Mouse (Mus musculus): ENCODE results near the gene Hist1h2ai.
A peak's percentile ranks its signal among the peaks of the same experiment; 100 is the strongest.
"Not testable (repeated sequence)": the region's sequence is repeated elsewhere in the genome, so short reads cannot be mapped to it uniquely, and the experiment has no call there.

The Hist1h2ai gene

DNA sequence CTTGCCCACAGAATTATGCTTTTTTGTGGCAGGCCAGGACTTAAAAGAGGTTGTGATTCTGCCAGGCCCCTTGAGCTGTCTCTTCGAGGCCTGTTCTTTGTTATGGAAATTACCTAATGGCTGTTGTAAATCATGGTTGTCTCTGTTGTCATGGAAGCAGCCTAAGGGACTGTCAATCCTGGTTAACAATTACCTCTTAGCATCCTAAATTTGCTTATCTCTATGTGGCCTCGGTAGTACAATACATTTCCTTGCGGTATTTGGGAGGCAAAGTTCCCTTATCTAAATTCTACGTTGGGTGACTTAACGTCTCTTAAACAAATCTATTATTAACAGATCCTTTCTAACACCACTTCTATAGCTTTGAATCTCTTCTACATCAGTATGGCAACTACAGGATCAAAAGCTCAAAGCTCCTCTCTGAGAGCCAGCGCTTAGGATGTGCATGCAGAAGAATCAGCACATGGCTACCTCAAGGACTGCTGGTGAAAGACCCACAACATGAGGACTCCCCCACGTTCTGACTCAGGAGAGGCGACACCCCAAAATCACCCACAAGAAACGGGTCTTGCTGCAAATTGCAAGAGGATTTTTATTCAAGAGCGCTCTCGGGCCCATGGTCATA is 11.8 kb downstream of the Hist1h2ai start:
- no peak for DNase-seq (ENCODE audit: low spot score)

DNA sequence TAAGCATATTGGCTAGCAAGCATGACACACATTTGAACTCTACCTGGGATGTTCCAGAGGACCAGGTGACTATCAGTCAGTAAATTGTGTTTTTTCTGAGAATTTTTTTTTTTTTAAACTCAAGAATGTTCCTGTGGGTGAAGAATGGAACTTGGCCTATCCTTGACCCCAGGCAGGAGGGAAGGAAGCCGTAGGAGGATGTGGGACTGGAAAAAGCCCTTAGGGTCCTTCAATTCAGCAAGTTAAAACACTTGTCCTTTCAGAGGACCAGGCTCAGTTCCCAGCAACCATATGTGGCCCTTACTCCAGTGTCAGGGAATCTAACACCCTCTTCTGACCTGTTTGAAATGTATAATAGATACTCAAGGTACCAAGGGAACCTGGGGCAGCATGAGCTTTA is 13.3 kb downstream of the Hist1h2ai start:
- DNase-seq (ENCODE audit: low spot score), result no peak

DNA sequence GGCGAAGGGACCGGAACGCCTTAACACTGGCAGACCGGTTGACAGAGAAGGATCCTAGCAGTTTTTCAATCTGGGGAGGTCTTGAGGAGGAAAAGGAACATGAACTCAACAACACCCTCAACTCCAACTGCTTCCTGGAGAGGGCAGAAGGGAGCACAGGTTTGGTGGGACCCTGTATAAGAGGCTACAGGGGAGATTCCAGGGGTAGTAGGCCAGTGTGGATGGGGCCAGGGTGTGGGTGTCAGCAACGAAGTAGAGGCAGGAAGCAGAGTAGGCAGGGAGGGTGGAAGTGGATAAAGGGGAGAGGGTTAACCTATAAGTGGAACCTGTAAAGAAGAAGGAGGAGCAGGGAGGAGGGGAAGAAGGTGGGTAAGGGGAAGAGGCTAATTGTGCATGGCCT is 17.2 kb downstream of the Hist1h2ai start:
- no peak for DNase-seq (ENCODE audit: low spot score)

DNA sequence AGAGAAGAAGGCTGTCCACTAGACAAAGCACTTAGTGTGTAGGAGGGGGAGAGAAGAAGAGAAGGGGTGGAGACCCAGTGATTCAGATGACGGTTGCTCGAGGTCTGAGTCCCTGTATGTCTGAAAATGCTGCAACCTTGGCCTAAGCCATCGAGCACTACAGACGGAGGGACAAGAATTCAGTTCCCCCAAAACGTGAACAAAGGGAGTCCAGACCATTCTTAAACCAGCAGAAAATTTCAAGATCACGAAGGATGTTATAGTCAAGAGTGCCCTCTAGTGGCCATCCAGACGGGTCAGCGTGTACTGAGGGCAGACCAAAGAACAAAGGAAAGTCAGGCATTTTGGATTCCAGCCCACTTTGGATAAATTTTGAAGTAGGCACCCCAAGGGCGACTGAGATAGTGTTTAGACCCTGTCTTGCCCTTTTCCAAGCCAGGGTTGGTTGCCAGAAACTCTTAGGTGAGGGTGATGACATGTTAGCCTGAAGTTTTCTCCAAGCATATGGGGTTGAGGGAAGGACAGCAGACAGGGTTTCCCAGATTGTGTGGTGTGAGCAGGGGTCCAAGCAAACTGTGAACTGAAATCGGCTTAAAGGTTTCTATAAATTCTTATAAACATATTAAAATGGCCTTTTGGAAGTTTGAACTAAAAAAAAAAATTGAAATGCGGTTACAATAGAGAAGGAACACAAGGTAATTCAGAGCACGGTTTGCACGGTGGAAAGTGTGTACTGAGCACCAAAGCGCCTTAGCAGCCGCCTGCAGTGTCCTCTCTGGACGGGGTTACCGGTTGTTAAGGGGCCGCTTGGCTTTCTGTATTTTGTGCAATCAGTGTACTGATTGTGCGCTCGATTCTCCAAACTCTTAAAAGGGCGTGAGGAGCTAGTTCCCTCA is 18.0 kb downstream of the Hist1h2ai start:
- DNase-seq (ENCODE audit: low spot score), result no peak

DNA sequence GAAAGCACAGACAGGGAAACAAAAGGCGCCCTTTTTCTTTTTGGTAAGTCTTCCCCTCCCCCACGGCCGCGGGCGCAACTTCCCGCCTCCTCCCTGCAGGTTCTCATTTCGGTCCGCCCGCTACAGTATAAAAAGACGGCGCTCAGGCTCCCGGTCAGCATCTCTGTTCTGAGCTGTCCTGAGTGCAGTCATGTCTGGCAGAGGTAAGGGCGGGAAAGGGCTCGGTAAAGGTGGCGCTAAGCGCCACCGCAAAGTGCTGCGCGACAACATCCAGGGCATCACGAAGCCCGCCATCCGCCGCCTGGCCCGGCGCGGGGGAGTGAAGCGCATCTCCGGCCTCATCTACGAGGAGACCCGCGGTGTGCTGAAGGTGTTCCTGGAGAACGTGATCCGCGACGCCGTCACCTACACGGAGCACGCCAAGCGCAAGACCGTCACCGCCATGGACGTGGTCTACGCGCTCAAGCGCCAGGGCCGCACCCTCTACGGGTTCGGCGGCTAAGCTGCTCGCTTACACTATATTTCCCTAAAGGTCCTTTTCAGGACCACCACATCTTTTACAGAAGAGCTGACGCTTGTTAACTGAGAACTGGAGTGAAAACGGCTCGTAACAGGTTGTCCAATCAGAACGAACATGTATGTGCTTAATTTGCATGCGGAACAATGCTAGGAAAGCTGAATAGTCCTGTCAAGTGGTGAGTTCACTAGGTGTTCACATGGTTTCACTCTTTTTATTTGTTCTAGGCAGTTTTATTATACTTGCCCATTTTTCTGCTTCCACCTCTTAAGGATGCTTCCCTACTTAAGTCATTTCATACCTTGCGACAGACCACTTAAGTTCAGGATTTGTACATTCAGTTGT is 18.9 kb downstream of the Hist1h2ai start, which contains the start of gene Hist1h4j:
Gene Hist1h4j (plus strand): TSS at position 159 of the 862 bp plus-strand sequence.
- DNase-seq (ENCODE audit: low spot score), result peak; percentile 77

DNA sequence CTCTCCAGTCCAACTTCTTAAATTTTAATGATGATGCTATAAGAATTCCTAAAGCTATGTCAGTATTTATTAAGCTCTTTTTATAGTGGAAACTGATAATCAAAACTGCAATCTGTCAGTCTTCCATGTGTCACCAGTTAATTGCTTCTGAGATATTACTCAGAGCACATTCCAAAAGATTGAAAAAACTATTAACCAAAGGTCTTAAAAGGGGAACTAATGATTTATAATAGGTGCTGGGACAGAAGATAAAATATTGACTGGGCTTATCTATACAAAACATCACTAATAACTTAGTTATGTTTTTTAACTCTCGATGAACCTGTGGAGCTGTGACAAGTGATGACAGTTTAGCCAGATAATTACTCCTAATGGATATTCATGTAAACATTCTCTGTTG is 28.8 kb downstream of the Hist1h2ai start:
- DNase-seq (ENCODE audit: low spot score), result no peak

DNA sequence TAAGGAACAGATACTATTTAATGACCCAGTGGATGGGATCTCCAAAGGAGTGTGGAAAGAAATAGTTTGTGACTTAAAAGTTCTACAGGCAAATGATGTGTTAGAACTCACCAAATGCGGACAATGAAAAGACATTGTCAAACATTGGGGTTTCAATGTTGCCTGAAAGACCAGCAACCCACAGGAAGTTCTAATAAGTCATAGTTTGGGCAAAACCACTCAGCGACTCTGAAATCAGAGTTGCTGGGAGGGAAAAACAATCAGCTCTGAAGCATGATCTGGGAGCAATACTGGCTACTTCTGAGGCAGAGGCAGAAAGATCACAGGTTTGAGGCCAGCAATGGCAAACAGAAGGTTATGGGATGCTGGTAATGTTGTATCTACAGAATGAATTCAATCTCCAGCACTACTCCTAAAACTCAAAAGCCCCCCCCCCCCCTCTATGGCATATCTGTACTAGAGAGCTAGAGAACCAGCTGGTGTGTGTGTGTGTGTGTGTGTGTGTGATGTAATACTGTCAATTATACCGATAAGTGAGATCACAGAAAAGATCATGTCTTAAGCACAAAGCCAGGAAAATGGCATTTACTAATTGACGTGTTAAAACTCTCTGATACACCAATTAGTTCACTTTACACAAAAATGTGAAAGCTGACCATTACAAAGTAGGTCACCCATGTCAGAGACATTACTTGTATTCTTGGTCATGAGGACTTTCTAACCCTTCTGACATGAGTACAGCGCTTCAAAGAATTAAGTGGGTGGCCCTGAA is 33.4 kb downstream of the Hist1h2ai start:
- DNase-seq (ENCODE audit: low spot score), result no peak

DNA sequence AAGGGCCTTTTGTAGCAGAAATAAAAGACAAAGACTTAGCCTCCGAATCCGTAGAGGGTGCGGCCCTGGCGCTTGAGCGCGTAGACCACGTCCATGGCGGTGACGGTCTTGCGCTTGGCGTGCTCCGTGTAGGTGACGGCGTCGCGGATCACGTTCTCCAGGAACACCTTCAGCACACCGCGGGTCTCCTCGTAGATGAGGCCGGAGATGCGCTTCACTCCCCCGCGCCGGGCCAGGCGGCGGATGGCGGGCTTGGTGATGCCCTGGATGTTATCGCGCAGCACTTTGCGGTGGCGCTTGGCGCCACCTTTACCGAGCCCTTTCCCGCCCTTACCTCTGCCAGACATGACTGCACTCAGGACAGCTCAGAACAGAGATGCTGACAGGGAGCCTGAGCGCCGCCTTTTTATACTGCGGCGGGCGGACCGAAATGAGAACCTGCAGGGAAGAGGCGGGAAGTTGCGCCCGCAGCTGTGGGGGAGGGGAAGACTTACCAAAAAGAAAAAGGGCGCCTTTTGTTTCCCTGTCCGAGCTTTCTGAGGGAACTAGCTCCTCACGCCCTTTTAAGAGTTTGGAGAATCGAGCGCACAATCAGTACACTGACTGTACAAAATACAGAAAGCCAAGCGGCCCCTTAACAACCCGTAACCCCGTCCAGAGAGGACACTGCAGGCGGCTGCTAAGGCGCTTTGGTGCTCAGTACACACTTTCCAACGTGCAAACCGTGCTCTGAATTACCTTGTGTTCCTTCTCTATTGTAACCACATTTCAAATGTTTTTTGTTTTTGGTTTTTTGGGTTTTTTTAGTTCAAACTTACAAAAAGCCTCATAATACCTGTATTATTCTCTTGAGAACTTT is 34.2 kb downstream of the Hist1h2ai start, which contains the start of gene Hist1h4k:
Gene Hist1h4k (minus strand): TSS at position 347 of the 859 bp plus-strand sequence.
- peak; percentile 91 for DNase-seq (ENCODE audit: low spot score)

DNA sequence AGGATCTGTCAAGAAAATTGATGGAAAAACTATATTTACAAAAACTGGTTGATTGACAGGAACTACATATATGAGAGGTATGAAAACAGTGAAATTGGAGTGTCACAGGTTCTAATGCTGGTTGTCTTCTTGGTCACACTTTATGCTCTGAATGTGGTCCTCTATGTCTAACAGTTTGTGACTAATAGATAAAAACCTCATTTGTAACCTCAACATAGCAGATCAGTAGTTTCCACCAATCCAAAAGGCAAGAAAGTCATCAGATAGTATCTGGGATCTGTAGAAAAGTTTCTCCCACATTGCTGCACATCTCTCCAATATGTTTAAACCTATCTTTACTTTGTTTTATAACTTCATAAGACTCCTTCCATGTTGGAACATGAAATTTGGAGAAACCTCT is 35.2 kb downstream of the Hist1h2ai start:
- no peak for DNase-seq (ENCODE audit: low spot score)

DNA sequence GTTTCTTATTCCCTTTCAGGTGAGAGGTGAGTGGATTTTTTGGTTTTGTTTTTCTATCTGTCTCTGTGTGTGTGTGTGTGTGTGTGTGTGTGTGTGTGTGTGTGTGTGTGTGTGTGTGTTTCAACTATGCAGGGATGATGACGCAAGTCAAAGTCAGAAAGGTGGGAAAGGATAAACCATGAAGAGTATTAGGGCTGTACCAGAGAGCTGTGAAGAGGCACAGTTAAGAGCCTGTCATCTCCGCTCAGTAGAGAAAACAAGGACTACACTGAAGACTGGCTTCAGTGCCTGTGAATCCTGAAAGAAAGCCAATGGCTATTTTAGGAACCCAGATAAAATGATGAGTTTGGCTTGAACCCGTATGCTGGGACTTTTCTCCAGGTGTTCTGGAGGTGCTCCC is 35.6 kb downstream of the Hist1h2ai start:
- DNase-seq (ENCODE audit: low spot score), result no peak

DNA sequence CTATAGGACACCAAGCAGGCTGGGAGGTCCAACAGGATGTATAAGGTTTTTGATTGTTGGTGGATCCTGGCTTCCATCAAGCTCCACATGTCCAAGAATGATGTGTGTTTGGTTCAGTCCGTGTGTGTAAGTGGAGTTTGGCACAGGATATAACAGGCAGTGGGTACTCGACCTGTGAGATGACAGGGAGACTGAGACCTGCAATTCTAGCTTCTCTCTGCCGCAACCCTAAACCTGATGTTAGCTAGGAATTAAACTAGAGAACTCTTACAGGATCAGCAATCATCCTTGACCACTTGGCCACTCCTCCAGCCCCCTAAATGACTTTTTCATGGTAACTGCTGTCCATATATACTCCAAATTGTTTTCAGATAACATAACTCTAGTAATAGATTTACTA is 36.1 kb downstream of the Hist1h2ai start:
- DNase-seq (ENCODE audit: low spot score), result no peak

DNA sequence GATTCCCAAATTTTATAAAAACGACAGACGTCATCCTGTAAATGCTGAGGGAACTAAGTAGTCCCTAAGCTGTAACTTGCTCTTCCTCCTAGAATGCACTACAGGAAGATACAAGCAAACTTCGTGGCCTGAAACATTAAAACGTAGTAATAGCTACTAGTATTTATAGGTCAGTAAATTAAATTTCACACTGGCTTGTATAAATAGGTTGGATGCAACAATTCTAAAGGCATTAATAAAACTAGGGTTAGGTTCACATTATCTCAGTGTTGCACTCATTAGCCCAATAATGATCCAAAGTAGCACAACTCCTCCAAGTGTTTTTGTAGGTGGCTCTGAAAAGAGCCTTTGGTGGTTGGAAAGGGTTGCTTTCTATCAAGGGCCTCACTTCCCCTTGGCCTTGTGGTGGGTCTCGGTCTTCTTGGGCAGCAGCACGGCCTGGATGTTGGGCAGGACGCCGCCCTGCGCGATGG is 36.9 kb downstream of the Hist1h2ai start:
- no peak for DNase-seq (ENCODE audit: low spot score)

DNA sequence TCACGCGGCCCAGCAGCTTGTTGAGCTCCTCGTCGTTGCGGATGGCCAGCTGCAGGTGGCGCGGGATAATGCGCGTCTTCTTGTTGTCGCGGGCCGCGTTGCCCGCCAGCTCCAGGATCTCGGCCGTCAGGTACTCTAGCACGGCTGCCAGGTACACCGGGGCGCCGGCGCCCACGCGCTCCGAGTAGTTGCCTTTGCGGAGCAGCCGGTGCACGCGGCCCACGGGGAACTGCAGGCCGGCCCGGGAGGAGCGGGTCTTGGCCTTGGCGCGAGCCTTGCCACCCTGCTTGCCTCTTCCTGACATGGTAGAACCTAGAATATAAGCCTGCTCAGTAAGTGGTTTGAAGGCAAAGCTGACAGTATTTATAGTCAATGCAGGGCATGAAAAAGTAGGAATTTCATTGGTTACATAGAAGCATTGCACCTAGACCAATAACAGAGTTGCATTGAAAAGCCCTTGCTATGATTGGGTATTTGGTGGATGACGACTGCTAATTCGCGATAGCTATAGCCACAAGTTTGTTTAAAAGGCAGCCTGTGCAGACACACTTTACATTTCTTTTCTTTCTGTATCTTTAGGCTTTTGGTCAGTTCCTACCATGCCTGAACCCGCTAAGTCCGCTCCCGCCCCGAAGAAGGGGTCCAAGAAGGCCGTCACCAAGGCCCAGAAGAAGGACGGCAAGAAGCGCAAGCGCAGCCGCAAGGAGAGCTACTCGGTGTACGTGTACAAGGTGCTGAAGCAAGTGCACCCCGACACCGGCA is 37.5 kb downstream of the Hist1h2ai start, which contains the start of the genes Hist1h2ak and Hist1h2bn:
Gene Hist1h2ak (minus strand): TSS at position 304 of the 762 bp plus-strand sequence.
Gene Hist1h2bn (plus strand): TSS at position 600 of the 762 bp plus-strand sequence.
- DNase-seq (ENCODE audit: low spot score), result peak; percentile 88

DNA sequence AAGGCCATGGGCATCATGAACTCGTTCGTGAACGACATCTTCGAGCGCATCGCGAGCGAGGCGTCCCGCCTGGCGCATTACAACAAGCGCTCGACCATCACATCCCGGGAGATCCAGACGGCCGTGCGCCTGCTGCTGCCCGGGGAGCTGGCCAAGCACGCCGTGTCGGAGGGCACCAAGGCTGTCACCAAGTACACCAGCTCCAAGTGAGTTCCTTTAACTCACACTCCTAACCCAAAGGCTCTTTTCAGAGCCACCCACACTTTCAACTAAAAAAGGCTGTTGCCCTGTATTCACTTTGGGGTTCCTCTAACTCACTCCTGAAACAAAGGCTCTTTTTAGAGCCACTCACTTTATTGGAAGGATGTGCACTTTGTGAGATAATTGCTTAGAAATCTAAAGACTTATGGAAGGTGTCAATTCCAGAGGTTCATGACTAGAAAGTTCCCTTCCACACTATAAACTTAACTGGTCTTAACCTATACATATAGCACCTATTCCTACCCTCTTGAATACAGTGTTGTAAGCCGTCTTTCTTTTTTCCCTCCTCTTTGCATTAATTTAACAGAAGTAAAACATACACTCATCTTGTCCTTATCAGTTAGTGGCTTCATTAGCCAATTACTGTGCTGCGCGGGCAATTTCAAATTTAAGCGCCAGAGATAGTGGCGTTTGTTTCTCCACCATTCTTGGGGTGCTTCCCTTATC is 38.2 kb downstream of the Hist1h2ai start:
- not testable (repeated sequence) for DNase-seq (ENCODE audit: low spot score)

DNA sequence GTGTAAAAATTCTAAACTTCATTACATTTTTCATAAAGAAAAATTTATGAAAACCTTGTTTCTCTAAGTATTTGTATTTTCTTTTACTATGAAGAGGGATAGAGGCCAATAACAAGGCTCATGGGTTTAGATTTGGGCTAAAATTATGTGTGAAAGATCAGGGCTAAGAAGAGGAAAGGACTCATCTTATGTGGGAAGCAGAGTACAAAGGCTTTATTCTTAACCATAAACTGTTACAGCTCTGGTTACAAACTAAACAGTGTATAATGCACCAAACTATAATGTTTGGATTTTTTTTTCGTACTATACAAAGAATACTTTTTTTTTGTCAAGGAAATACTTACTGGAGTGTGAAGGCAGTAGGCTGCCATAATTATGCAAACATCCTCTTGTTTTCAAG is 39.5 kb downstream of the Hist1h2ai start:
- no peak for DNase-seq (ENCODE audit: low spot score)

Data from left cerebral cortex, adult 11 months (tissue).